Mouse (Mus musculus) liver, adult 2 months (tissue): ENCODE measurements at regions not wholly inside any gene's neighbourhood (a gene's known extent, or its start where the extent isn't known, plus 50 kb on each side); places are given as distances from the start of the nearest gene placed in this dataset.

ENCODE experiments used
- CTCF ChIP-seq: fragments of 200-500 bp; IDR thresholded peaks from 2 replicates; pipeline ENCODE4 v1.5.1; 2011; ENCODE audit warnings: low read depth, low read length, control low read depth
- POLR2A ChIP-seq: fragments of 200-500 bp; IDR thresholded peaks from 2 replicates; pipeline ENCODE4 v1.6.1; 2011; ENCODE audit warnings: low read length, control low read depth; ENCODE audit not compliant: insufficient read depth; ENCODE audit errors: extremely low read depth

DNA sequence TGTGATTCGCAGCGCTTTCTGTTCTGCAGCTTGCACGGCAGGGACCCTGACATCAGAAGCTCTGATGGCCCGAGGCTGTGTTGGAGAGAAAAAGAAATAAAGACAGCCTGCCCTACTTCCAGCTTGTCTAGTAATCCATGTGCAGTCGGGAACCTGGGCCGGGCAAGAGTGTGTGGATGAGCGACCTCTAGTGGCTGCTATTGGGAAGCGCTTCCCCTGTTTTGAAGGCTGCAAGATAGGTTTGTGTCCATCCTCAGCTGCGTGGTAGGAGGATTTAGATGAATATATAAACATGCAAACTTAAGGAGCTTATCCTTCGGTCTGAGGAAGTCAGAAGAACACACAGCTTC lies 111.5 kb upstream of the Stmnd1 start:
- TF ChIP-seq CTCF (peak; percentile 96), POLR2A (no peak)
